Mouse (Mus musculus) embryo, embryonic 9.5 days (tissue): ENCODE data around the gene Rimbp3.
A peak's percentile ranks its signal among the peaks of the same experiment; 100 is the strongest.
"Not testable (repeated sequence)": the region's sequence is repeated elsewhere in the genome, so short reads cannot be mapped to it uniquely, and the experiment has no call there.

Experiments used
- DNase-seq: peaks from one replicate; pipeline ENCODE4 v3.0.0-alpha.2; 2017; ENCODE audit errors: extremely low spot score

The Rimbp3 gene

DNA sequence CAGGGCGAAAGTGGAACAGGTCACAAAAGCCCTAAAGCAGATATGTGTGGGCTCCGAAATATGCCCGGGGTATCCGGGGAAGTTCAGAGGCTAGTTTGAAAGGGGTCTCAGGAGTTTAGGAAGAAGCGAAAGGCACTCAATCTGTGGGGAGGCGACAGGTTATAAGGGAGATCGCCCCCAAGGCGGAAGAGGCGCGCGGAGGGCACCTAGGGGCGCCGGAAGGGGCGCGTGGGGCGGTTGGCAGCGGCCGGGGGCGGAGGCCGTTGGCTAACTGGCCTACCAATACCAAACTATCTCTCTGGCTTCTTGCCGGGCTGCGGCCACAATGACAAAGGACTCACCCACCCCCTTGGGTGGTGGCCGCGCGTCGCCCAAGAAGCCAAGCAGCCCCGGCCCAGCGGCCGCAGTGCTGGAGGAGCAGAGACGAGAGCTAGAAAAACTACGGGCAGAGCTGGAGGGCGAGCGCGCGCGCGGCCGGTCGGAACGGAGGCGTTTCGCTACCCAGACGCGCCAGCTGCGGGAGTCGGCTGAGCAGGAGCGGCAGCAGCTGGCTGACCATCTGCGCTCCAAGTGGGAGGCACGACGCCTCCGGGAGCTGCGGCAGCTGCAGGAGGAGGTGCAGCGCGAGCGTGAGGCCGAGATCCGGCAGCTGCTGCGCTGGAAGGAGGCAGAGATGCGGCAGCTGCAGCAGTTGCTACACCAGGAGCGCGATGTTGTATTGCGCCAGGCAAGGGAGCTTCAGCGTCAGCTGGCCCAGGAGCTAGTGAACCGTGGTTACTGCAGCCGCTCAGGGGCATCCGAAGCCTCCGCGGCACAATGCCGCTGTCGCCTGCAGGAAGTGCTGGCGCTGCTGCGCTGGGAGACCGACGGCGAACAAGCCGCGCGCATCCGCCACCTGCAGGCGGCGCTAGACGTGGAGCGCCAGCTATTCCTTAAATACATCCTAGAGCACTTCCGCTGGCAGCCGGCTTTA, at the start of gene Rimbp3:
TSS of gene Rimbp3 (plus strand) at position 215 of the 973 bp plus-strand sequence.
- peak; percentile 93 for DNase-seq

DNA sequence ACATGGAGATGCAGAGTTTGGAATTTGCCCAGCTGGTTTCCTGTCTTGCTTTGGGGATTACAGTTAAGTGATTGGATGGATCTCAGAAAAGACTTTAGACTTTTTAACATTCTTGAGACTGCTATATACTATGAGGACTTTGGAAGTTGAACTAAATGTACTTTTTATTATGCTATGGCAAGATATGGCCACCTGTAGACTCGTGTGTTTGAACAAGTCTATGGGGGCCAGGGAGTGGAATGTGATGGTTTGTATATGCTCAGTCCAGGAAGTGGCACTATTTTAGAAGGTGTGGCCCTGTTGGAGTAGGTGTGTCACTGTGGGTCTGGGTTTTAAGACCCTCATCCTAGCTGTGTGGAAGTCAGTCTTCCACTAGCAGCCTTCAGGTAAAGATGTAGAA, 42.9 kb upstream of the Rimbp3 start:
- not testable (repeated sequence) for DNase-seq

DNA sequence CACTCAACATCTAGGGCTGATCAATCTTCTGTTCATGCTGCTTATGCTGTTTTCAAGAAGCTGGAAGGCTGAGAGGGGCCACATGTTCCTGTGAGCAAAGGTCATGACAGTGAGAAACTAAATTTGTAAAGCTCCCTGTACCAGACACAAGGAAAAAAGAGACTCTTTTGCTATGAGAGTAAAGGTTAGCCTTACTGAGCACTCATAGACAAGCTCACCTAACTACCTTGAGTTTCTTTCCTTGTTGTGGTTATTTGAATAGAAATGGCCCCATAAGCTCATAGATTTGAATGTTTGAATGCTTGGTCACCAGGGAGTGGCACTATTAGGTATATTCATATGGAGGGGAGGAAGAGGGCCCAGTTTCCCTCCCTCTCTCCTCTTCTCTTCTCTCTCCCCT, 41.2 kb upstream of the Rimbp3 start:
- DNase-seq, result no peak

DNA sequence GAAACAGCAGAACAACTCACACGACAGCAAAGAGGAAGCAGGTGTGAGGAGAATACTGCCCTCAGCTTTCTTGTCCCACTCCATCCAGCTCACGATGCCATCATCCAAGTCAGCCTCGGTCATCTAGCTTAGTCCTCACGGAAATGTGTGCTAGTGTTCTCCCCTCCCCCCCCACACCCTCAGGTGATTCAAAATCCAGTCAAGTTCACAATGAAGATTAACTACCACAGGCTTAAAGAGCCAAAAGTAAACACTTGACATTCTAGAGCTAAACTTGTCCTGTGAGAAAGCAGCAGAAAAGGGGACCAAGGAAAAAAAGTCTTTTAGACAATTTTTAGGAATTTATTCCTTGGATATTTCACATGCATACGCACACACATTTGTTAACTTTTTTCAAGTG, 40.4 kb upstream of the Rimbp3 start:
- no peak for DNase-seq

DNA sequence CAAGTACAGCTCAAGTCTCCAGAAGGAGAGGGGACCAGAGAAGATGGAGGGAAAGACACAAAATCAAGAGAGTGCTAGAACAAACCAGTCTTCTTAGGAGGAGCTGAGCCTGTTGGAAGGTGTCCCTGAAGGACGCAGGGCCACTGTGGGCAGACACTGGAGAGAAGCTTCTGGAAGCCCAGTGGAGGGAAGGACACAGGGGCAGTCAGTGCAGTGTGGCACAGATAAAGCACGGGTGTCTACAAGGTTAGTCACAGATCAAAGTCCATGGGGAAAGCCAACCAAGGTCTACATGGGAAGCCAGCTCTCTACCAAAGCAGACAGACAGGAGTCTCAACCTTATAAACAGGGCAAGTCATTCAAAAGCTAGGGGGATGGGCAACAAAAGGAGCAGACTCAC, 32.6 kb upstream of the Rimbp3 start:
- DNase-seq, result no peak

DNA sequence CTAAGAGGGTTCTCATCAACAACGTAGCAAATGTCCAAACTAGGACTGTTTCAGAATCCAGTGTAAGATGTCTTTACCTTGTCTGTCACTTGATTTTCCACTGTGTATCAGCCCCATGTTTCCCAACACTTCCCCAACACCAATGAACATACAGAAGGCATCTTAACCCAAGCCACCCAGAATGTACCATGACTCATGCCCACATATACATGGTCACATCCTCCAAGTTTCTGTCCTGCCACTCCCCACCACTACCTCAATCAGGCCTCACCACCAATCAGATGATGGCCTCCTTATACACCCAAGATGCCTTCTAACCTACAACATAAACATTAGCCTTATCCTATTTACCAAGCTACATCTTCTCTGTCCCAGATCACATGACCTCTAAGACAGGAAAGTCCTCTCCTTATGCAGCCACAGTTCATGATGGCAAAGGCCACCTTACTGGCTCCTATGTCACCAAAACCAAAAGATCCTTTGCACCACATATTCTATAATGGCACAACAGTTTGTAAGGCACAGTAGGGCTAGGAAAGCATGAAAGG, 30.7 kb upstream of the Rimbp3 start:
- no peak for DNase-seq

DNA sequence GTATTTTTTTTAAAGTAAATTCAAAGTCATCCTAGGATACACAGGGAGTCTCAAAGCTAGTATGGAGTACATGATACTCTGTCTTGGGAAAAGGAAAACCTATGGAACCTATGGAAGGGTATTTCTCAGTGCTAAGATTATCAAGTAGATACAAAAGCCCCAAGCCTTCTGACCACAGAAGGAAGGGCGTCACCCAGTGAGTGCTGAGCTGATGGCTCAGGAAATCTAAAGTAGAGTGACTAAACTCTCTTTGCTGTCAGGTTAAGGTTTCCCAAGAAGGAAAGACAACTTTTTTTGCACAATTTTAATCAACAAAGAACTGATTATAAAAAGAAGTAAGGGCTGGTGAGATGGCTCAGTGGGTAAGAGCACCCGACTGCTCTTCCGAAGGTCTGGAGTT, 28.7 kb upstream of the Rimbp3 start:
- DNase-seq, result no peak

DNA sequence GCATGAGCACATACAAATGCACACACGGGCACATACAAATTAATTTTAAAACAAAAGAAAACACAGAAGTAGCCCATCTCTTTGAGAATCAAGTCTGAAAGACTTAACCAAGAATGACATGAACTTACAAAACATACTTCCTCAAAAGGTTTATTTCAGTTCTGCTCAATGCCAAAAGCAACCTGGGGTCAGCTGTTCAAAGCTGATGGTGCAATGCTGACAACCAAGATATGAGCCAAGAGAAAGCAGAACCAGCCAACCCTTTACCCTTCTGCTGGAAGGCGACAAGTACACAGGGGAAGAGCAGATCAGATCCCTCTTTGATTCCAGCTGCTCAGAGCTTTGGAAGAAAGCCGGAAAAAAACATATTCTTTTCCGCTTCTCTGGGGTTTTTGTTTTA, 27.0 kb upstream of the Rimbp3 start:
- no peak for DNase-seq

DNA sequence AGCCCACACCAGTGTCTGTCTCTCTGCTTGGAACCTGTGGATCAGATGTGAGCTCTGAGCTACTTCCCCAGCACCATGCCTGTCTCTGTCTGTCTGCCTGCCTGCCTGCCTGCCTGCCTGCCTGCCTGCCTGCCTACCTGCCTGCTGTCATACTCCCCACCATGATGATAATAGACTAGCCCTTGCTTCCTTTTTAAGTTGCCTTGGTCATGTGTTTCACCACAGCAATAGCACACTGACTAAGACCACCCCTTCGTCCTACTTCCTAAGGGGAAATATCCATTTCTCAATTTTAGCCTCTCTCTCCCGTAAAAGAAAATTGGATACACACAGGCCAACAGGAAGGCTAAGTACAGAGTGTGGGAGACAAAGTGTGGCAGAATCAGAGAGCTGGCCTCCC, 26.3 kb upstream of the Rimbp3 start:
- no peak for DNase-seq

DNA sequence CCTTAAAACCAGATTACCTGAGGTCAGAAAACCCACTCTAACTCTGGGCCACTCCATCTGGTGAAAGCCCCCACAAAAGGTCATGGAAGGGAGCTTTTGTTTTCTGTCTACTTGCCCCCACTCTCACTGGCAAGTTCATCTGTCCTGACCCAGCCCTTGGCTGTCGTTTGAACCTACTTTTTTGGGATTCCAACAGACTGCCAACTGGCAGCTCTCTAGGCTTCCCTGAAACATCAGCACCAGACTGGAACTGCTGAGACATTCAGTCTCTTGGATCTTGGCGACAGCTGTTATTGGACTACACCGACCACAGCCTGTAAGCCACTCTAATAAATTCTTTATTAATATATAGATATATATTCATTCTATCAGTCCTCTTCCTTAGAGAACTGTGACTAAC, 25.4 kb upstream of the Rimbp3 start:
- DNase-seq, result no peak

DNA sequence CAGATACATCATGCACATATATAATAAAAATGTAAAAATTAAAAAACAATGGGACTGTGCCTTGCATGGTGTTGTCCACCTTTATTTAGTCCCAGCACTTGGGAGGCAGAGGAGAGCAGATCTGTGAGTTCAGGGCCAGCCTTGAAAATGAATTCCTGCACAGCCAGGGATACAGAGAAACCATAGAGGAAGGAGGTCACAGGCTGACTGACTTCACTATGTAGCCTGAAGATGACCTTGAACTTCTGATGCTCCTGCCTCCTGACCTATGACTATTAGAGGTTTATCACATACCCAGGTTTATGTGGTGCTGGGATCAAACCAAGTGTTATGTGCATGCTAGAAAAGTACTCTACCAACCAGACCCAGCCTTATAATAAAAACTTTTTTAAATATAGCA, 22.9 kb upstream of the Rimbp3 start:
- DNase-seq, result no peak

DNA sequence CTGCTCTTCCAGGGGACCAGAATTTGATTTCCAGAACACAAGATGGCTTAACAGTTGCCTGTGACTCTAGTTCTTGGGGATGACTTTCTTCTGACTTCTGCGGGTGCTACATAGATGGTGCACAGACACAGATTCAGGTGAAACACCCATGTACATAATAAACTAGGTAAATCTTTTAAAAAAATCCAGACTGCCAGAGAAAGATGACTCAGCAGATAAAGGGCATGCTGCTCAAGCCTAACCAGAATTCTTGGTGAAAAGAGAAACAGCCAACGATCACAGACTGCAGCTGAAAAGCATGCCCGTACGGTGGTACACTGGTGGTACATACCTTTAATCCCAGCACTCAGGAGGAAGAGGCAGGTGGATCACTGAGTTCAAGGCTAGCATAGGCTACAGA, 14.6 kb upstream of the Rimbp3 start:
- DNase-seq, result no peak

DNA sequence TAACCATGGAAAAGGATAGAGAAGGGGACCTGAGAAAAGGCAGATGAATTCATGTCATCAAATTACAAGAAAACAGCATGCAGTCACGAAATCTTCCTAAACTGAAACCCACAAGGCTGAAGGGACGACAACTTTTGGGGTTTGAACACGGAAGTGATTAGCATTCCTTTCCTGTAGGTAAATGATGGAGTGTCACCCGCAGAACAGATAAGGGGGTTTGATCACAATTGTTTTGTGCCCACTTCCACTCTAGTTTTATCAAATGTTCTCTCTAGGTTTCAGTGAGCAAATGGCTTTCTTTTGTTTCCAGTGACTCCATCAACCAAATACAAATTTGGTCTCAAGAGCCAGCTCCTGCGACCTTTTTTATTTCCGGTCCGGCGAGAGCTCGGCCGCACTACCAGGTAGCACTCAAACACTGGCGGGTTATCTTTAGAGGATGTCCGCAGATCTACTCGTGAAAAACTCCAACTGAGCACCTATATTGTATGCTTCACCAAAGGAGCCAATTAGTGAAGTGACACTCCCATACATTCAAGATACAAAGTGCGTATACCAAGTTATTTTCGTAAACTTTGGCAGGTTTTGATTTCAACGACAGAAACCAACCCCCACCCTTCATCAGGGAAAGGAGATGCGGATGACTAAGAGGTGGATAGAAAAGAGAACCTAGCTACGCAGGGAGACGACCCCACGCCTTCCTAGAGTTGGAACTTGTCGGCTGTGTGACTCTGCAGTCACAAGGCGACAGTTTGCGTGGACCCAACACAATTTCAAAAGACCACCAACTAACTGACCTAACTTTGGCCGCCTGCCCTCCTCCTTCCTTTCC, 8.1 kb upstream of the Rimbp3 start:
- peak; percentile 20 for DNase-seq

DNA sequence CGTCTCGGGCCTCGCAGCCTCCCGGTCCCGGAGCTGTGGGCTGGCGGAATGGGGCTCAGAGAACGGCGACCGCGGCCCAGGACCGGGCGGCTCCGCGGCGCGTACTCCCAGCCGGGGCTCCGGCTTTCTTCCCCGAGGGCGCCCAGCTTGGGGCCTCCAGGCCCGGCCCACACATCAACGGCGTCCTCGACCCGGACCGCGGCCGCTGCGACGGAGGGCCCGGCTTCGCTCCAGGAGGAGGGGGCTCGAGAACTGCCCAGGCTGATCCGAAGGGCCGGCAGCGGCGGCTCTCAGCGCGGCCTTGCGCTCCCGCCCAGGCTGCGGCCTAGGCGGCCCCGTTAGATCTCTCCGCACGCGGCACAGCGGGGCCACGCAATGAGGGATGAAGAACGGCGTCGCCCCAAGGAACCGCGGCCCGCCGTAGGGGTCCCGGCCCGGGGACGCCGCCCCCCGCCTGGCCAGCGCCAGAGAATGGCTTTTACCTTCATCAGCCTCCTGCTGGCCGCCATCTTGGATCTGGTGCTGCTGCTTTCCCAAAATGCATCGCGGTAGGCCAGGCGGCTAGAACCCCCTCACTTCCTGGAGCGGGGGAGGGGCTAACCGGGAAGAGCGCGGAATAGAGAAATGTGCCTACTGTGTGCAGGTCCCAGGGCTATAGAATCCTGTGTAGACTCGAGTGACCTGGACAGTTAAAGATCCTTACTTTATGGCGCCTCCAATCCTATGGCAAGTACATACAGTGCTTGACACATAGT, 7.3 kb upstream of the Rimbp3 start:
- peak; percentile 88 for DNase-seq

DNA sequence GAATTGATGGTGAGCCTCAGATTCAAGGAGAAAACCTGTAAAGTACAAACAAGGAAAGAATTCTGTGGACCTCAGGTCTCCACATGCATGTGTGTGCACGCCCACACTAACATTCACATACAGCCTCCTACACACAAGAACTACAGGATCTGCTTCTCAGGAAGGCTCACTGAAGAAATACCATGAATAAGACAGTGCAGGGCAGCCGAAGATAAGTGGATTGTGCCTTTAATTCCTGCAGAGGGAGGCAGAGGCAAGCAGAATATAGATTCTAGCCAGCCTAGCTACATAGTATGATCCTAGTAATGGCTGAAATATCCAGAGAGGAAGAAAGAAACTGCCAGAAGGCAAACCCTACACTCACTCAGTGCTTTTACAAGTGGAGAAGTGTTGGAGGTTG, 6.4 kb upstream of the Rimbp3 start:
- no peak for DNase-seq

DNA sequence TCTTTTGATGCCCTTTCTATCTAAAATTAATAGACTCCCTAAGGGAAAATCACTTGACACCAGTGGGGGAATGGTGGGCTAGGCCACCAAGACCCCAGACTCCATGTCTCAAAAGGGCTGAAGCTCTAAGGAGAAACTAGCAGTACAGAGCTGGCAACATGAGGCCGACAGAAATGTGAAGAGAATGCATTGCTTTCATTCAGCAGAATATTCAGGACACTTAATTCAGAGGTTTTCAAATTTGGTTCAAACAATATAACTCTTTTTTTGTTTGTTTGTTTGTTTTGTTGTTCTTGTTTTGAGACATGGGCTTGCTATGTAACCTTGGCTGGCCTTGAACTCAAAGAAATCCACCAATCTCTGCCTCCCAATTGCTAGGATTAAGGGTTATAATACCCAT, 5.9 kb upstream of the Rimbp3 start, which contains the start of gene Ube2l3:
TSS of gene Ube2l3 (minus strand) at position 101 of the 400 bp plus-strand sequence.
- no peak for DNase-seq

DNA sequence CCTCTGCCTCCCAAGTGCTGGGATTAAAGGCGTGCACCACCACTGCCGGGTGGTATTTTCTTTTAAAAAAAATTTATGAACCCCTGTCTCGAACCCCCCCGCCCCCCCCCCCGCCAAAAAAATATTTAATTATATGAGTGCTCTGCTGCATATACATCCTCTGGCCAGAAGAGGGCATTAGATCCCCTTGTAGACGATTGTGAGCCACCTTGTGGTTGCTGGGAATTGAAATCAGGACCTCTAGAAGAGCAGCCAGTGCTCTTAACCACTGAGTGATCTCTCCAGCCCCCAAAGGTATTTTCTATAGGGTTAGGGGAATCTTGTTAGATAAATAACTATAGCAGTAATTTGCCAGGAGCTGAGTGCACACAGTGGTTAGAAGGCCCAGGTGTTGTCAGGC, 3.4 kb upstream of the Rimbp3 start:
- DNase-seq, result peak; percentile 35

DNA sequence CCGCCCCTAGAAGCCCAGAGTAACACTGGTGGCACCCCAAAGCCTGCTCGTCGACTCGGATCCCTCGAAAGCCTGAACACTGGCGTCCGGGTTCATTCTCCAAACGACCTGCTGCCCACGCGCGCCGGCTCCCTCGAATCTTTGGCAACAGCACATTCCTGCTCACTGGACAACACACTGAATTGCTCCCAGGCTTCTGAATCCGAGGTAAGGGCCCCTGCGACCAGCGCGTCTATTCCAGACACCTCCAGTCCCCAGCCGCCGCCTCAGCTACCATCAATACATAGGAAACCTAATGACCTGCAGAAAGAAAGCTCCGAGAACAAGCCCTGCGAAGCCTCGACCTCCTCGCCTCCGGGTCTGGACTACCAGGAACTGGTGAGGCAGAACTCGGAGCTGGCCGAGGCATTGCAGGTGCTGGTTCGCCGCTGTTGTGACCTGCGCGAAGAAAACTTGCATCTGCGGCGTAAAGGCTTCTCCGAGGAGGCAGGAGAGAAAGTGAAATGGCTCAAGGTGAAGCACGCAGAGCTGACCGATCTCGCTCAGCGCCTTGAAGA, 1.1 kb downstream of the Rimbp3 start:
- DNase-seq, result no peak

DNA sequence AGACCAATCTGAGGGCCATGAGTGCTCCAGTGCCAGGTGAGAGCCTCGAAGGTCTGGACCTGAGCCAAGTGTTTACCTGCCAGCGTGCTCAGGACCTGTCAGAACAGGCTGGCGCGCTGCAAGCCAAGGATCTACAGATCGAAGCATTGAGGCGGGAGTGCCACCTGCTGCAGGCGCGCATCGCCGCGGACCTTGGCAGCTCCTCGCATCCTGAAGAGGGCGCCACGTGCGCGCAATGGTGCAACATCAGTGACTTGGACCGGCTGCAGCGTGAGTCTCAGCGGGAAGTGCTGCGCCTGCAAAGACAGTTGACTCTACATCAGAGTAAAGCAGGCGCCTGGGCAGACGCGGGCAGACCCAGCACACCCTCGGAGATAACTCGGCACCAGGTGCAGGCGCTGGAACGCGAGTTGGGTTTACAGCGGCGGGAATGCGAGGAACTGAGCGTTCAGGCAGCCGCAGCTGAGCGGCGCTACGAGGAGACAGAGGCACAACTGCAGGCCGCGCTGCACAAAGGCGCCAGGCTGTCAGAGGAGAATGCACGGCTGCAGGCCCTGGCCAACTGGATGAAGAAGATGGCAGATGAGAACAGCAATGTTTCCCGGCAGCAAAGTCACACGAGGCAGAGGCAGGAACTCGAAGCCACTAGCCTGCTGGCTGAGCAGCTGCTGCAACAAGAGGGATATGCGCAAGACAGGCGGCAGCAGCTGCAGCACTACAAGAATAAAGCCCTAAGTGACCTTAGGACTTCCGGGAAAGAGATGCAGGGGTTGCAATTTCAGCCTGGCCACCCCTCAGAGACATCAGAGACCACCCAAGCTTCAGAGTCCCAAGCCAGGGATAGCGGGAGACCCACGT, 1.8 kb downstream of the Rimbp3 start:
- DNase-seq, result peak; percentile 89

DNA sequence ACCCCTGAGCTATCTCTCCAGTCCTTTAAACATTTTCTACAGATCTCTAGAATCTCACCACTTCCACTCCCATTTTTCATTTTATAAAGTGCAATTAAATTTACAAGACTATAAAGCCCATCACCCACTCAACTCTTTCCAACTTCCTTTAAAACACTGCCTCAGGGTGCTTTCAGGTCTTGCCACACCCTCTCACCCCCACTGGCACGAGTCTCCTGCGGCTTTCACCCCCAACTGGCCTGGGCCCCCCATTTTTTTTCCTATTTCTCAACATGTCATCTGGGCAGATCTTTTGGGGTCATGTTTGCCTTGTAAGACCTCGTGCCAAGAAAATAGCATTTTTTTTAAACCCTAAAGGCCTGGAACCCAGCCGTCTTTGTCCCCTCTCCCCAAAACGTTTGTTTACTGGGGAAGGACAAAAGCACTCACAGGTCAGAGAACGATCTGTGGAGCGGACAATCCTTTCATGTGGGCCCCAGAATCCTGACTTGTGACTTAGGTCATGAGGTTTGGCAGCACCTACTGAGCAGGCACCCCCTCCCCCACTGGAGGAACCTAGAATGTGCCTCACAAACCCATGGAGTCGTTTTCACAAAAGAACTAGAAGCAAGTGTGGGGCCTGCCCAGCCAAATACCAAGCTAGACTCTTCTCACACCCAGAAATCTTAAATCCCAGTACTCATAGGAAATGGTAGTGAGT, 8.7 kb downstream of the Rimbp3 start:
- DNase-seq, result no peak
